Mouse (Mus musculus): ENCODE measurements around the gene Macrod1. TPM values are rescaled to one million over a fixed set of nuclear protein-coding genes. Genes with fewer than 3 reads are reported as not detected.
"Not testable (repeated sequence)": the region's sequence is repeated elsewhere in the genome, so short reads cannot be mapped to it uniquely, and the experiment has no call there.

Gene Macrod1
- polyA plus RNA-seq, 1 experiment from 2014 or later = 10.7 TPM

- H3K27me3 ChIP-seq (ENCODE audit: control insufficient read depth, insufficient read depth, low read length) = peaks cover 7% of the 10 kb centered on the region; the same call in 1 of the 2 replicates
- no peak overlapping the region for H3K4me2 ChIP-seq (replicated peaks; ENCODE audit: low read depth, low read length)
- H3K4me1 ChIP-seq (ENCODE audit: control insufficient read depth, insufficient read depth, low read length) = peaks cover 68% of the 10 kb centered on the region
- 21% methylated on average over 6 of the region's 6 CpGs for WGBS
- H3K9ac ChIP-seq (ENCODE audit: low read depth, low read length) = no peak overlapping the region
- ATAC-seq (ENCODE audit: low FRiP score, low TSS enrichment) = peak; percentile 13; the same call in 1 of the 2 replicates
- no peaks in the 10 kb centered on the region for H3K36me3 ChIP-seq (ENCODE audit: control insufficient read depth, insufficient read depth, low read length)
- H3K27ac ChIP-seq (ENCODE audit: low read depth, low read length) = no peak overlapping the region
- H3K9me3 ChIP-seq (ENCODE audit: control insufficient read depth, low read length) = no peaks in the 10 kb centered on the region
- H3K4me3 ChIP-seq (ENCODE audit: low read length) = no peak overlapping the region
Measured at GRCm38 (mm10) chr19:7072221-7072620, 15.6 kb downstream of the Macrod1 start.

- H3K27ac ChIP-seq (ENCODE audit: low read depth, low read length) = no peak overlapping the region
- WGBS = 37% methylated on average over 12 of the region's 12 CpGs
- no peak for ATAC-seq (ENCODE audit: low FRiP score, low TSS enrichment)
- H3K9ac ChIP-seq (ENCODE audit: low read depth, low read length) = no peak overlapping the region
- no peaks in the 10 kb centered on the region for H3K36me3 ChIP-seq (ENCODE audit: control insufficient read depth, insufficient read depth, low read length)
- H3K27me3 ChIP-seq (ENCODE audit: control insufficient read depth, insufficient read depth, low read length) = 0 out of 2 replicates have a peak, but pooled peaks cover 3% of the 10 kb centered on the region
- peaks cover 64% of the 10 kb centered on the region for H3K4me1 ChIP-seq (ENCODE audit: control insufficient read depth, insufficient read depth, low read length)
- H3K9me3 ChIP-seq (ENCODE audit: control insufficient read depth, low read length) = no peaks in the 10 kb centered on the region
- H3K4me3 ChIP-seq (ENCODE audit: low read length) = no peak overlapping the region
- no peak overlapping the region for H3K4me2 ChIP-seq (replicated peaks; ENCODE audit: low read depth, low read length)
Measured at GRCm38 (mm10) chr19:7073997-7074781, 17.6 kb downstream of the Macrod1 start.

GRCm38 (mm10) chr19:7075336-7075735 is 18.7 kb downstream of the Macrod1 start:
- H3K27ac ChIP-seq (ENCODE audit: low read depth, low read length); H3K36me3 ChIP-seq (ENCODE audit: control insufficient read depth, insufficient read depth, low read length); H3K27me3 ChIP-seq (ENCODE audit: control insufficient read depth, insufficient read depth, low read length); H3K4me2 ChIP-seq (replicated peaks; ENCODE audit: low read depth, low read length); H3K9ac ChIP-seq (ENCODE audit: low read depth, low read length); H3K4me3 ChIP-seq (ENCODE audit: low read length); ATAC-seq (ENCODE audit: low FRiP score, low TSS enrichment); H3K9me3 ChIP-seq (ENCODE audit: control insufficient read depth, low read length): not testable (repeated sequence)
- WGBS = 80% methylated on average over 11 of the region's 11 CpGs
- peaks cover 62% of the 10 kb centered on the region for H3K4me1 ChIP-seq (ENCODE audit: control insufficient read depth, insufficient read depth, low read length)

GRCm38 (mm10) chr19:7077666-7078065 is 21.1 kb downstream of the Macrod1 start:
- Histone ChIP-seq H3K9me3 (ENCODE audit: control insufficient read depth, low read length) (no peaks in the 10 kb centered on the region), H3K36me3 (ENCODE audit: control insufficient read depth, insufficient read depth, low read length) (no peaks in the 10 kb centered on the region), H3K27me3 (ENCODE audit: control insufficient read depth, insufficient read depth, low read length) (no peaks in the 10 kb centered on the region), H3K4me2 (replicated peaks; ENCODE audit: low read depth, low read length) (no peak overlapping the region), H3K9ac (ENCODE audit: low read depth, low read length) (no peak overlapping the region), H3K27ac (ENCODE audit: low read depth, low read length) (no peak overlapping the region), H3K4me1 (ENCODE audit: control insufficient read depth, insufficient read depth, low read length) (peaks cover 43% of the 10 kb centered on the region), H3K4me3 (ENCODE audit: low read length) (no peak overlapping the region)
- 39% methylated on average over 9 of the region's 9 CpGs for WGBS
- no peak for ATAC-seq (ENCODE audit: low FRiP score, low TSS enrichment)

GRCm38 (mm10) chr19:7078271-7078670 is 21.7 kb downstream of the Macrod1 start:
- no peak for ATAC-seq (ENCODE audit: low FRiP score, low TSS enrichment)
- no peak overlapping the region for H3K27ac ChIP-seq (ENCODE audit: low read depth, low read length)
- no peak overlapping the region for H3K4me2 ChIP-seq (replicated peaks; ENCODE audit: low read depth, low read length)
- WGBS = 89% methylated on average over 7 of the region's 7 CpGs
- H3K9me3 ChIP-seq (ENCODE audit: control insufficient read depth, low read length) = no peaks in the 10 kb centered on the region
- no peaks in the 10 kb centered on the region for H3K27me3 ChIP-seq (ENCODE audit: control insufficient read depth, insufficient read depth, low read length)
- no peaks in the 10 kb centered on the region for H3K36me3 ChIP-seq (ENCODE audit: control insufficient read depth, insufficient read depth, low read length)
- H3K4me3 ChIP-seq (ENCODE audit: low read length) = no peak overlapping the region
- H3K9ac ChIP-seq (ENCODE audit: low read depth, low read length) = no peak overlapping the region
- H3K4me1 ChIP-seq (ENCODE audit: control insufficient read depth, insufficient read depth, low read length) = peaks cover 39% of the 10 kb centered on the region; the same call in 1 of the 2 replicates

- 22% methylated on average over 7 of the region's 7 CpGs for WGBS
- Histone ChIP-seq H3K27me3 (ENCODE audit: control insufficient read depth, insufficient read depth, low read length) (0 out of 2 replicates have a peak, but pooled peaks cover 8% of the 10 kb centered on the region), H3K9me3 (ENCODE audit: control insufficient read depth, low read length) (no peaks in the 10 kb centered on the region), H3K27ac (ENCODE audit: low read depth, low read length) (no peak overlapping the region), H3K36me3 (ENCODE audit: control insufficient read depth, insufficient read depth, low read length) (no peaks in the 10 kb centered on the region), H3K4me3 (ENCODE audit: low read length) (no peak overlapping the region), H3K4me2 (replicated peaks; ENCODE audit: low read depth, low read length) (no peak overlapping the region), H3K9ac (ENCODE audit: low read depth, low read length) (no peak overlapping the region), H3K4me1 (ENCODE audit: control insufficient read depth, insufficient read depth, low read length) (peaks cover 29% of the 10 kb centered on the region; the same call in 1 of the 2 replicates)
- ATAC-seq (ENCODE audit: low FRiP score, low TSS enrichment) = peak; percentile 29; the same call in 1 of the 2 replicates
Measured at GRCm38 (mm10) chr19:7081516-7082266, 25.1 kb downstream of the Macrod1 start.

GRCm38 (mm10) chr19:7083035-7083794 is 26.6 kb downstream of the Macrod1 start:
- Histone ChIP-seq H3K27ac (ENCODE audit: low read depth, low read length) (no peak overlapping the region), H3K9me3 (ENCODE audit: control insufficient read depth, low read length) (no peaks in the 10 kb centered on the region), H3K36me3 (ENCODE audit: control insufficient read depth, insufficient read depth, low read length) (no peaks in the 10 kb centered on the region), H3K4me1 (ENCODE audit: control insufficient read depth, insufficient read depth, low read length) (peaks cover 25% of the 10 kb centered on the region; the same call in 1 of the 2 replicates), H3K27me3 (ENCODE audit: control insufficient read depth, insufficient read depth, low read length) (0 out of 2 replicates have a peak, but pooled peaks cover 8% of the 10 kb centered on the region), H3K9ac (ENCODE audit: low read depth, low read length) (no peak overlapping the region), H3K4me3 (ENCODE audit: low read length) (no peak overlapping the region), H3K4me2 (replicated peaks; ENCODE audit: low read depth, low read length) (no peak overlapping the region)
- WGBS = 50% methylated on average over 14 of the region's 14 CpGs
- ATAC-seq (ENCODE audit: low FRiP score, low TSS enrichment) = no peak

- H3K27me3 ChIP-seq (ENCODE audit: control insufficient read depth, insufficient read depth, low read length) = 0 out of 2 replicates have a peak, but pooled peaks cover 15% of the 10 kb centered on the region
- no peak overlapping the region for H3K9ac ChIP-seq (ENCODE audit: low read depth, low read length)
- H3K36me3 ChIP-seq (ENCODE audit: control insufficient read depth, insufficient read depth, low read length) = no peaks in the 10 kb centered on the region
- H3K27ac ChIP-seq (ENCODE audit: low read depth, low read length) = no peak overlapping the region
- H3K4me1 ChIP-seq (ENCODE audit: control insufficient read depth, insufficient read depth, low read length) = peaks cover 15% of the 10 kb centered on the region; the same call in 1 of the 2 replicates
- no peaks in the 10 kb centered on the region for H3K9me3 ChIP-seq (ENCODE audit: control insufficient read depth, low read length)
- WGBS = 24% methylated on average over 15 of the region's 15 CpGs
- no peak overlapping the region for H3K4me2 ChIP-seq (replicated peaks; ENCODE audit: low read depth, low read length)
- no peak for ATAC-seq (ENCODE audit: low FRiP score, low TSS enrichment)
- H3K4me3 ChIP-seq (ENCODE audit: low read length) = no peak overlapping the region
Measured at GRCm38 (mm10) chr19:7084734-7085133, 28.1 kb downstream of the Macrod1 start.

Measured in kidney, embryonic 14.5 days (tissue).